Mouse (Mus musculus) retina, adult 2 months (tissue): ENCODE measurements around the gene Clca2.
"Not testable (repeated sequence)": the region's sequence is repeated elsewhere in the genome, so short reads cannot be mapped to it uniquely, and the experiment has no call there.

Experiments
- DNase-seq: peaks from one replicate; pipeline ENCODE4 v3.0.0-alpha.2; 2012; ENCODE audit warnings: low read depth, low spot score

The Clca2 gene

DNA sequence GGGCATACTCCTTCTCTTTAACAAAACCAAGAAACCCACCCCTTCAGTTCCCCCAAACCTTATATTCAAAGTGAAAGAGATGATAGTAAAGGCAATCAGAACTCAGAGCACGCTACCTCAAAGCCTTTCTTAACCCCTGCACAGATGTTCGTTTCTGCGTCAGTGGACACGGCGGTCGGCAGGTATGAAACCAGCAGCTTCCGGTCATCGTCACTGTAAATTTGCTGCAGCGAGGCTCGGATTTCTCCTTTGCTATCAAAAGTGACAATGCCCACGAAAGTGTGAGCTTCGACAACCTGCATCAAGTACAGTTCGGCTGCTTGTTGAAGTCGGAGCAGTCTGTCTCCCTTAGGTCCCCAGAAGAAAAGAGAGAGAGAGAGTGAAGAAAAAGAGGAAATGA lies 13.1 kb downstream of the Clca2 start:
- no peak for DNase-seq

DNA sequence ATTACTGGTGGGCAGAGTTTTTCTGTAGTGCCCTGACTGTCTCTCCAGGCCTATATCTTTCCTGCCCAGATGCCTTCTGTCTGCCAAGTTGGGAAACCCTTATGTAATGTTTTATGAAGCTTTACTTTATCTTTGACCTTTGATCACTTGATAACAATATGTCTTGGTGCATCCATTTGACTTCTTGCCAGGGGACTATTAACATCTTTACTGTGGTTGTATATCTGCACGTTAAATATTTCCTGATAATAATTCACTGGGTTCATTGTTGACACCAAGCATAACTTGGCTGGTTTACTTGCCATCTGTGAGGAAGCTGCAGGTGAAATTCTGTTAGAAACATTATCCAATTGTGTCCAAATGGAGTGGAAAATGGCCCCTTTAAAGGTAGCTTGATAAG lies 16.2 kb downstream of the Clca2 start:
- no peak for DNase-seq

DNA sequence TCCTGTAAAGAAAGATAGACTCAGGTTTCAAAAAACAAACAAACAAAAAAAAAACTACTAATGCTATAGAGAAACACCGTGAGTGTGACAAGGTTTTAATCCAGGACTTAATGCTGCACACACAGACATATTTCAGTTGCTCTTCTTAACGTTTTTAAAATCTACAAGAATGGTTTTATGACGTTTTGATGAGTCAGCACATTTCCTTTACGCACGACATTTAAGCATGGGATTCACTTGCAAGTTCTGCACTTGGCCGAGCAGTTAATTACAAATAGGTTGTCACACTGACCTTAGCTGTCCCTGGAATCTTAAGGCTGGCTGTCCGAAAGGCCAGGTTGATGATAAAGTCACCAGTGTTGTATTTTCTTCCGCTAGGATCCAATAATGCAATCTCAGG lies 18.3 kb downstream of the Clca2 start:
- no peak for DNase-seq

DNA sequence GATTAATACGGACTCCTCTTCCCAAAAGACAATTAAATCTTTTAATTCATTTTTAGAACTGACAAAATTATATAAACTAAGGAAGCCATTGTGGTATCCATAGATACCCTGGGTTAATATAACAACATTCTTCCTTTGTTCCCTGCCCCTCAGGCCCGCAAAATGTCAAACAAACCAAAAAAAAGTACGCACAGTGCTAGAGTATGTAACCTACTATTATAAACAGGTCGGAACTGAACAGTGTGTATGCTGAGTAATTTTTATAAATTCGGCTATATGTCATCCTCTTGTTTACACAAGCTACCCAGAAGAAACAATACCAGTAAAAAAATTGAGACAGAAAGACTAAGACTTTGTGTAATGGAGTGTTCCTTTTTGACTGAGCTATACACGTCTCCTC lies 20.8 kb downstream of the Clca2 start:
- DNase-seq = no peak

DNA sequence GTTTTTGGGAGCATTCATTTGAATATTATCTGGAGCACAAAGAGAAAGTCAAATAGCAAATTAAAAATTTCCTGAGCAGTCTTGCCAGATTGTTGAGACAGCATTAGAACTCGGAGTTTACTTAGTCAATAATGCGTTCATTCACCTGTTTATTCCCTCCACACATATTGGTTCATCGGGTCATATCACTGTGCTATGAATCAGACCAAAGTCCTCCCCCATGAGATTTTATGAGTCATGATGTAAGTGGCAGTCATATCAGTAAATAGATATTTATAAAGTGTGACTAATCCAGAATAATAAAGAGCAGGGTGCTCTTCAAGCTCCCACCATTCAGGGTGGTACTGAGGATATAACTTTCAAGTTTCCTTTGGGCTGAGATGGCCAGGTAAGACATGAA lies 26.9 kb downstream of the Clca2 start:
- no peak for DNase-seq

DNA sequence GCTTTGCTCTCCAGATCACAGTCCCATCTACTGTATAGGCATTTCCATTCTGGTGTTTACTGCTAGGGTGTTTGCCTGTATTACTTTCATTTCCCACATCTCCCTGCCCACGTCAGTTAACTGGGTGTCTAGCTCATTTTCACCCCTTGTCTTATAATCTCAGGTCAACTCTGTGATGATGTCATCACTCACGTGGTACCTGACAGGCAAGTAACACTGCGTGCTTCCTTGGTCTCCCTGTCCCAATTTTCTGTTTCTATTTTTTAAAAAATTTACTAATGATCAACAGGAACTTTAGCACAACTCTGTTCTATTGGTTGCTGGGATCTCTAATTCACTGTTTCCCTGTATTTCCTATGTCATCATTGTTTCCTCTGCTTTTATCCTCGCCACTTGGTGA lies 30.3 kb downstream of the Clca2 start:
- DNase-seq = no peak

DNA sequence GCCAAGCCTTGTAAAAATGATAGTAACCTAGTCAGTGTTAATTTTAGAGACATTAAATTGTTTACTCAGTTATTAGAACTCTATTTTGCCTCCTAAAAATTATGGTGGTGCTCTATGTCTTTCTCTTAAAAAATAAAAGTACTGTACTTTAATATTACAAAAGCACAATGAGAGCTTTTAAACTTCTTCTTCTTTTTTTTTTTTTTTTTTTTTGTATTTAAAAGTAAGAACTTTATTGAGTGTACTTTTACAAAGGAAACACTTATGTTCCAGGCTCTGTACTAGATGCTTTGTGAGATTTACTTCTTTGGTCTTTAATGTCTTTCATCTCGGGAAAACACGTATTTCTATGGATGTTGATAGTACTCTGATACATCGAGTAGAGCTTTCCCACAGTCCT lies 44.1 kb downstream of the Clca2 start:
- not testable (repeated sequence) for DNase-seq

DNA sequence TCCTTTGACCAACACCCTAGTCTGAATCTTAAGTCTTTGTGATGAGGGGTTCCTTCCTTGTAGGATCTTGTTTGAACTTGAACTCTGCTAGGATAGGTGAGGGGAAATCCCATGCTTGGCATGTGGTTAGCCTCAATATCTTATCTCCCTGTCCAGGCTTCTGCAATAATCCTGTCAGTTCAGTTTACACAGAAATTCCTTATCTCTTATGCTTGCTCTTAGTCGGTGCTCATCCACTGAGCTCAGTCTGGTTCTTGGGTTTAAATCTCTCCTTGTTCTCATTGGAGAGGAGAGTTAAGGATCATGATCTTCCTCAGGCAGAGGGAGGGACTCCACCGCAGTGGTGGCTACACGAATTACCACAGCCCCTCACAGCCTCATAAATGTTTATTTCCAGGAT lies 49.4 kb downstream of the Clca2 start:
- no peak for DNase-seq

DNA sequence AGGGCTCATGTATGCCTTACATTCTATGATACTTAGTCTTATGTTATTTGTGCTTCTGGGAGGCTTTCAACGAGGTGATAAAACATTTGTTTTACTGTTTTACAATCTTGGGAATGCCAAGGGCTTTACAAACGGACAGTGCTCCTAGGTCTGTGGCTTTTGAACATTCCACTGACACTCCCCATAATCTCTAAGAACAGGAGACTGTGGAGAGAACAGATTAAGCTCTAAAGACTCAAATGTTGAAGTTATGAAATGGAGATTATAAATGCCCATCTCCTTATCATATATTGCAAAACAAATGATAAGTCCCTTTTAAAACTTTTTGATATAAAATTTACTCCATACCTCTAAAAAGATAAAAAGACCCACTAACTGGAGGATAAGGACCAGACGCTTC lies 60.4 kb downstream of the Clca2 start:
- DNase-seq = no peak

DNA sequence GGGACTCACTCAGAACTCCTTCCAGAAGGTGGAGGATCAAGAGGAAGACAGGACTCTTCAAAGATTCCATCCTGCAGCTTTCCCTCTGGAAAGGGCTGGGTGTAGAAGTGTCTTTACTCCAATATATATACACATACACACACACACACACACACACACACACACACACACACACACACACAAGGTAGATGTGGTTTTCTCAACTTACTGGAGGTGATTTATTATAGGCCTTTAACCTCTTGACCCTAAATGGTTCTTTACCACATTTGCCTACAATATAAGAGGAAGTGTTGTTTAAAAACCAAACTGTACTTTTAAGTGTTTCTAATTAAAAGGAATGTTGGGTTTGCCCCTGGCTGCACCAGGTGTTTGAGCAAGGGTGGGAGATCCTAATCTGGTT lies 66.6 kb downstream of the Clca2 start, which contains the start of gene Clca1:
TSS of gene Clca1 (minus strand) at position 101 of the 400 bp plus-strand sequence.
- no peak for DNase-seq

DNA sequence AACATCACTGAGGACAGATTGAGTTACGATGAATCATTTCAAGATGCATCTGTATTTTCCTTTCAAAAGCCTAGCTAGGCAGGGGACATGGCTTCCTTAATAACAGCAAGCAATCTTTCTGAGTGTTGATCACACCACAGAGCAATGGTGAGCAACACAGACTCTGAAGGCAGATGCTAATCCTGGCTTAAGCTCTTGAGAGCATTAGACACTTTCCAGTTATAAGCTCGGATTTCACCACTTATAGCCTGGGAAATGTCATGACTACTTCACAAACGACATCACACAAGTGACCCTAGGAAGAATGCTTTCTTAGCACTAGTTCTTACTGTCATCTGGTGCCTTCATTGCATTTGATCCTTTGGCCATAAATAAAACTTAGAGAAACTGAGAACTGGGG lies 71.2 kb downstream of the Clca2 start:
- DNase-seq = peak; percentile 38

DNA sequence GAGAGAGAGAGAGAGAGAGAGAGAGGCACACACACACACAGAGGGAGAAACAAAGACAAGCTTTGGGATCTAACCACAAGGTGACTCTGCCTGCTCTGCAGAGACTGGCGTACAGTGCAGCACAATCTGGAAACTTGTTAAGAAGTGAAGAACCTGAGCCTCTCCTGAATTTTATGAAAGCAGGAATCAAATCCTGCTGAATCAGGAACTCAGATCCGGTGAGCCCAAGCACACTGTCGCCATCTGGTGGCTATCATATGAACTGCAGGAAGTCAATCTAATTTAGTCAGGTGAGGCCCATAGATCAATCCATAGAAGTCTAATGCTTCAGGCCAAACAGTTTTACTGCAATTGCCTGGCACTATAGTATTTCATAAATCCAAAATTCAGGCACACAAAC lies 72.5 kb downstream of the Clca2 start:
- peak; percentile 30 for DNase-seq
